ENCODE assay signal across 15 mouse cellular contexts in genomic region chr3:107690366-107690765, GRCm38 (mm10). TPM values are rescaled to one million over a fixed set of nuclear protein-coding genes. Genes with fewer than 3 reads are reported as not detected.
DNase-seq lines count a peak whose midpoint lies in the region; ATAC-seq lines count a peak whose summit lies in the region.
"Had no signal": no experiment of that assay in that cellular context is flagged by ENCODE, and none has a peak within 500 bp of the region (broad histone marks: within the 10 kb centered on the region; RNA-seq: fewer than 3 reads in every experiment).

No protein-coding gene starts in this region.

- ATAC-seq in heart, embryonic 12.5 days (ENCODE audit: insufficient number of reproducible peaks, low FRiP score), result no peak
- peak; percentile 61 for ATAC-seq in midbrain, embryonic 12.5 days (ENCODE audit: low FRiP score, low read depth)
- no peak for ATAC-seq in inflammation-experienced regulatory T-cells, adult 6 months
- ATAC-seq: forebrain, embryonic 15.5 days had no signal

- H3K4me1 ChIP-seq in heart, embryonic 12.5 days (replicated peaks), result peaks cover 31% of the 10 kb centered on the region
- peaks cover 36% of the 10 kb centered on the region for H3K4me1 ChIP-seq in midbrain, embryonic 12.5 days
- H3K4me1 ChIP-seq in midbrain, embryonic 10.5 days, result peaks cover 39% of the 10 kb centered on the region

- H3K36me3 ChIP-seq in heart, embryonic 12.5 days, result no peaks in the 10 kb centered on the region
- H3K36me3 ChIP-seq in midbrain, embryonic 12.5 days, result no peaks in the 10 kb centered on the region
- H3K36me3 ChIP-seq in midbrain, embryonic 10.5 days, result peaks cover 6% of the 10 kb centered on the region; the same call in 1 of the 2 replicates
- H3K36me3 ChIP-seq: forebrain, embryonic 15.5 days; kidney, embryonic 15.5 days; lung, embryonic 15.5 days had no signal

- H3K9ac ChIP-seq in heart, embryonic 12.5 days, result no peak overlapping the region
- H3K9ac ChIP-seq in midbrain, embryonic 12.5 days (replicated peaks), result no peak overlapping the region
- H3K9ac ChIP-seq: forebrain, embryonic 15.5 days; kidney, embryonic 15.5 days; lung, embryonic 15.5 days had no signal

- DNase-seq in adrenal gland, adult (ENCODE audit: inconsistent age in 2 of 2, low spot score in 1 of 2), result peak; percentile 51 to 82
- DNase-seq in adrenal gland, adult 18-20 months (ENCODE audit: low spot score in 2 of 2), result no peak
- peak; percentile 8 to 25 for DNase-seq in heart, adult 9 months (ENCODE audit: low spot score in 2 of 2)
- no peak for DNase-seq in midbrain, embryonic 10.5 days (ENCODE audit: low spot score)
- peak; percentile 4 for DNase-seq in retina, postnatal 1 day
- DNase-seq: cerebellum, postnatal 36 days had no signal

- no peaks in the 10 kb centered on the region for H3K27me3 ChIP-seq in heart, embryonic 12.5 days (replicated peaks)
- no peaks in the 10 kb centered on the region for H3K27me3 ChIP-seq in midbrain, embryonic 12.5 days
- H3K27me3 ChIP-seq in midbrain, embryonic 10.5 days (ENCODE audit: low read depth, poor library complexity, severe bottlenecking), result no peaks in the 10 kb centered on the region
- H3K27me3 ChIP-seq: forebrain, embryonic 15.5 days; kidney, embryonic 15.5 days; lung, embryonic 15.5 days had no signal

- H3K27ac ChIP-seq in heart, embryonic 12.5 days (ENCODE audit: poor library complexity, severe bottlenecking), result no peak overlapping the region
- H3K27ac ChIP-seq in midbrain, embryonic 12.5 days (replicated peaks), result peak overlapping the region; percentile 74
- no peak overlapping the region for H3K27ac ChIP-seq in midbrain, embryonic 10.5 days (replicated peaks)
- H3K27ac ChIP-seq: forebrain, embryonic 15.5 days; kidney, embryonic 15.5 days; lung, embryonic 15.5 days had no signal

- no peaks in the 10 kb centered on the region for H3K9me3 ChIP-seq in heart, embryonic 12.5 days (replicated peaks)
- no peaks in the 10 kb centered on the region for H3K9me3 ChIP-seq in midbrain, embryonic 12.5 days
- H3K9me3 ChIP-seq in midbrain, embryonic 10.5 days (replicated peaks), result no peaks in the 10 kb centered on the region
- H3K9me3 ChIP-seq: forebrain, embryonic 15.5 days; G1E; kidney, embryonic 15.5 days; lung, embryonic 15.5 days had no signal

- no peak overlapping the region for H3K4me2 ChIP-seq in heart, embryonic 12.5 days
- H3K4me2 ChIP-seq in midbrain, embryonic 12.5 days (replicated peaks), result peak overlapping the region; percentile 19
- H3K4me2 ChIP-seq: forebrain, embryonic 15.5 days; kidney, embryonic 15.5 days; lung, embryonic 15.5 days had no signal

- H3K4me3 ChIP-seq in heart, embryonic 12.5 days, result no peak overlapping the region
- H3K4me3 ChIP-seq in midbrain, embryonic 12.5 days, result no peak overlapping the region
- H3K4me3 ChIP-seq in midbrain, embryonic 10.5 days, result no peak overlapping the region
- H3K4me3 ChIP-seq: forebrain, embryonic 15.5 days; kidney, embryonic 15.5 days; lung, embryonic 15.5 days had no signal

- WGBS in heart, embryonic 12.5 days, result 90% methylated on average over 2 of the region's 2 CpGs
- 60% methylated on average over 2 of the region's 2 CpGs for WGBS in midbrain, embryonic 12.5 days
- 77% methylated on average over 2 of the region's 2 CpGs for WGBS in midbrain, embryonic 10.5 days

RNA-seq across cellular contexts. Expression of gene Ahcyl1, which starts 6.0 kb away (rescaled TPM):
- 100 to 1,000 TPM; 252 to 308 TPM for total RNA-seq in adrenal gland, adult 18-20 months (2021)
- polyA plus RNA-seq in heart, embryonic 12.5 days (2016; fragmentation: Nextera tagmentation; extraction: Ambion mirVana), result 69.3 and 74.0 TPM in 2 replicates
- 143 and 151 TPM in 2 replicates for polyA plus RNA-seq in midbrain, embryonic 12.5 days (2016; fragmentation: Nextera tagmentation; extraction: Ambion mirVana)
- 92.4 and 99.8 TPM in 2 replicates for polyA plus RNA-seq in midbrain, embryonic 10.5 days (2016; fragmentation: Nextera tagmentation; extraction: Ambion mirVana)
- polyA plus RNA-seq in inflammation-experienced regulatory T-cells, adult 6 months (2017; shearing (Covaris generic)), result 10 to 100 TPM; 17.5 to 22.8 (median 19.6) TPM

RNA-seq across cellular contexts. Expression of gene Strip1, which starts 58.9 kb away (rescaled TPM):
- 10 to 100 TPM; 28.2 to 34.6 TPM for total RNA-seq in adrenal gland, adult 18-20 months (2021)
- 43.6 and 44.6 TPM in 2 replicates for polyA plus RNA-seq in heart, embryonic 12.5 days (2016; fragmentation: Nextera tagmentation; extraction: Ambion mirVana)
- 123 and 127 TPM in 2 replicates for polyA plus RNA-seq in midbrain, embryonic 12.5 days (2016; fragmentation: Nextera tagmentation; extraction: Ambion mirVana)
- polyA plus RNA-seq in midbrain, embryonic 10.5 days (2016; fragmentation: Nextera tagmentation; extraction: Ambion mirVana), result 70.0 and 83.8 TPM in 2 replicates
- 10 to 100 TPM; 11.1 to 20.6 (median 15.6) TPM for polyA plus RNA-seq in inflammation-experienced regulatory T-cells, adult 6 months (2017; shearing (Covaris generic))

RNA-seq across cellular contexts. Expression of gene Gm10961, which starts 59.2 kb away (rescaled TPM):
- not detected for total RNA-seq in adrenal gland, adult 18-20 months (2021)
- polyA plus RNA-seq in heart, embryonic 12.5 days (2016; fragmentation: Nextera tagmentation; extraction: Ambion mirVana), result not detected in 2 replicates
- not detected in 2 replicates for polyA plus RNA-seq in midbrain, embryonic 12.5 days (2016; fragmentation: Nextera tagmentation; extraction: Ambion mirVana)
- polyA plus RNA-seq in midbrain, embryonic 10.5 days (2016; fragmentation: Nextera tagmentation; extraction: Ambion mirVana), result not detected in 2 replicates
- not detected for polyA plus RNA-seq in inflammation-experienced regulatory T-cells, adult 6 months (2017; shearing (Covaris generic))
- total RNA-seq: G1E; left cerebral cortex, postnatal 14 days had no signal
- polyA plus RNA-seq: forebrain, embryonic 15.5 days; G1E; heart, embryonic 14.5 days; kidney, embryonic 15.5 days; lung, embryonic 15.5 days had no signal

Comparison
In these comparisons a context has a peak if more than half of its experiments do, and no peak if none do; other contexts are left out.
1. DNase-seq: peak in adrenal gland, adult (2 of 2), heart, adult 9 months (2 of 2) and retina, postnatal 1 day (single experiment); none in adrenal gland, adult 18-20 months (0 of 2) and midbrain, embryonic 10.5 days (single experiment).